Mouse (Mus musculus) megakaryocyte progenitor cell, adult 5-6 weeks (primary cell): ENCODE data around the gene Acacb. TPM values are rescaled to one million over a fixed set of nuclear protein-coding genes. Genes with fewer than 3 reads are reported as not detected.

Experiments
- ATAC-seq: replicated peaks from 2 replicates; pipeline ENCODE4 v1.8.0; 2016; ENCODE audit warnings: mild to moderate bottlenecking, moderate TSS enrichment, inconsistent platforms; ENCODE audit not compliant: poor library complexity
- total RNA-seq, 2 experiments: library from RNA; stranded (forward) in 1 of 2; stranded (reverse) in 1 of 2; fragments of 157-497, 149-512 nt in 1 of 2; fragments of 200-1000 nt in 1 of 2; gene quantifications; 2 replicates each; pipeline versions ENCODE4 v1.2.3 to v1.2.4; 2015 to 2017

Gene Acacb
- total RNA-seq, 2 experiments from 2014 or later: 0.08 to 0.30 TPM

DNA sequence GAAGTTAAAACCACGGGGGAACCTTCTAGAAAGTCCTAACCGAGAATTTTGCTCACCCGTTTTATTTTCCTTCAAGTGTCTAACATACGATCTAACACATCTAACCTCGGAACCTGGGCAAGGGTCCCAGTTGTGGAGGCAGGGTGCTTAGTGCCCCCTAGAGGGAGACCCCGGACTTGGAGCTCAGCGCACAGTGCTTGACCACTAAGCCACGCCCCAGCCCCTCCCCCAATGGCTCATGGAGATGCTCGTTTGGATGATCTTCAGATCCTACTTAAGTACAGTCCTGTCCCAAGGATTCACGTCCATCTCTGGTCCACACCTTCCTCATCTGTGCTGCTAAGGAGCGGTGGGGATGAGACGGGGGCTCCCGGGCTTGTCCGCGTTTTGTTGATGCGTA lies 28.3 kb downstream of the Acacb start:
- no peak for ATAC-seq

DNA sequence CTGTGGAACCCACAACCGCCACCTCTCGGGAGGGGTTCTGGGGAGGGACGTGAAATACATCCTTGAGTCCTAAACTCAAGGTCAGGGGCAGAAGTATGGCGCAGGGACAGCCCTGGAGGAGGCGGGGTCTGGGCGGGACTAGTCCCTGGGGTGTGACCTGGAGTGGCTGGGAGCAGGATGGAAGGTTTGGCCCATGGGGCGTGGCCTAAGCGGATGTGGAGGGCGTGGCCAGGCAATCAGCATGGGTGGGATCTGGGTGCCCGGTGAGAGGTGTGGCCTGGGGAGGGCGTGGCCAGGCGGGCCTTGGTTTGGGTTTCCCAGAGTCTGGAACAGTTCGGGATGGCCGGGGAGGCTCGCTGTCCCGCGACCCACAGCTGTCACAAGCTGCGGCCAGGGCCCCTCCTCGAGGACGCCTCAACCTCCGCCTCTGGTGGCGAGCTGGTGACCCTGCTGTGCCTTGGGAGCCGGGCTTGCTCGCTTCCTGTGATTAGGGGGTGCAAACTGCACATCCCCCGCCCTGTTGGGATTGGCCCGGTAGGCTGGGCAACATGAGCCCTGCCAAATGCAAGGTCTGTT lies 29.3 kb downstream of the Acacb start:
- ATAC-seq: peak; percentile 98

DNA sequence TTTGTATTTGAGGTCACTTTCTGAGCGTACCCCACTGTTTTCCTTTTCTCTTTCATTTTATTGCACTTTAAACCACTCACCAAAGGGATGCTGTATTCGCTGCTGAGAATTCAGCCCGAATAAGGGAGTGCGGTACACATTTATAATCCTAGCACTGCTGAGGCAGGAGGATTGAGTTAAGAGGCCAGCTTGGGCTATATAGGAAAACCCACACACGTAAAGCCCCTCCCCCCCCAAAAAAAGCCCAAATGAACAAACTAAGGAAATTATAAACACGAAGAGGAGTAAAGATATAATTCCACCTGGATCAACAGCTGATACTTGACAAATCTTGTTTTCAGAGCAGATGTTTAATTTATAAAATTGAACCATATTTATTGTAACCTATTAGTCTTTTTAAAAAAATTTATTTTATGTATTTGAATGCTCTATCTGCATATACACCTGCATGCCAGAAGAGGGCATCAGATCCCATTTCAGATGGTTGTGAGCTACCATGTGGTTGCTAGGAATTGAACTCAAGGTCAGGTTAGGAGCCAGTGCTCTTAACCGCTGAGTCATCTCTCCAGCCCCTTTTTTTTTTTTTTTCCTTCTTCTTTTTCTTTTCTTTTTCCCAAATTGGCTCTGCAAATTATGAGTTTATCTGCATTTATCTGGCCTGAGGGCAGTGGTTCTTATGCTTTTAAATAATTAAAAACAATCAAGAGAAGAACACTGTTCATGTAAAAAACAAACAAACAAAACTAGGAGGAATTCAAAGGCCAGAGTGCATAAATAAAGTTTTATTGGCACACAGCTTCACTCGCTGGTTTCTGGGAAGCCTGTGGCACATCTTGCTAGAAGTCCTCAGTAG lies 30.4 kb downstream of the Acacb start:
- no peak for ATAC-seq

DNA sequence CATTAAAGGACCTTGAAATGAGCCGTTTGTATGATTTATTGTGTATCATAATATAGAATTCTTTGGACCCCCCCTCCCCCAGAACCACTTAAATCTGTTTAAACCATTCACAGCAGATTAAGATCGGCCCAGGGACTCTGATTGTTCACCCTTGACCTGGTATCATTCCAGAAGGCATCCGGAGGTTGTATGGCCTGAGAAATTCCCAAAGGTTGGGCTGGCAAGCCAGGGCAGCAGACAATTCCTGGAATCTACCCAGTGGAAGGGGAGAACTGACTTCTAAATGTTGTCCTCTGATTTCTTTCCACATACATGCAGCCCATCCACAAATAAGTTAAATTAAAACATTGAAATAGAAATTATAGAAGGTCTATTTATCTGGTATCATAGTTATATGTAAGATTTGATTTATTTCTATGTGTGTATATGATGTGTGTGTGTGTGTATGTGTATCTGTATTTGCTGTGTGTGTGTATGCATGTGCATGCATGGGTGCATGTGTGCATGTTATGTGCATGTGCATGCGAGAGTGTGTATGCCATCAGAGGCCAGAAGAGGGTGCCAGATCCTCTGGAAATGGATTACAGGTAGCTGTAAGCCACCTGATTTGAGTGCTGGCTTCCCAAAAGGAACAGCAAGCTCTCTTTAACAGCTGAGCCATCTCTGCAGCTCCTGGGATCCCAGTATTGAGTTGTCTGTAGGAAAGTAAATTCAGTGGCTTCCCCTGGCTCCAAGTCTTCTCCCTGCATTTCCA lies 31.8 kb downstream of the Acacb start:
- no peak for ATAC-seq

DNA sequence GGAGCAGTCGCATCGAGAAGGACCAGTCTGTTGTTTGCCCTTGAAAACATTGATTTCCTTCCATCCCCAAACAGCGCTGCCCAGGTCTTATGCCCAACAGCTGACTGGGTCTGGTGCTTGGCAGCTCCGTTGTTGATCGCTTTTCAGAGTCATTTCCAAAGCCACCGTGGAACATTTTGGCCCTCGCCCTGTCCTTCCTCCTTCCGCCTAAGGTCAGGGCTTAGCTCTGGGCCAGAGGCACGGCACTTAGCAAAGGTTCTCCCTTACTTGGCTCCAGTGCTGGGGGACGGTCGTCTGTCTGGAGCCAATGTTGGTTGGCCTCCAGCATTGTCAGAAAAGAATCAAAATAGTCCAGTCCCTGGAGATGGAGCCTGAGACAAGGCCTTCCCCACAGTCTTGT lies 33.2 kb downstream of the Acacb start:
- ATAC-seq: no peak

DNA sequence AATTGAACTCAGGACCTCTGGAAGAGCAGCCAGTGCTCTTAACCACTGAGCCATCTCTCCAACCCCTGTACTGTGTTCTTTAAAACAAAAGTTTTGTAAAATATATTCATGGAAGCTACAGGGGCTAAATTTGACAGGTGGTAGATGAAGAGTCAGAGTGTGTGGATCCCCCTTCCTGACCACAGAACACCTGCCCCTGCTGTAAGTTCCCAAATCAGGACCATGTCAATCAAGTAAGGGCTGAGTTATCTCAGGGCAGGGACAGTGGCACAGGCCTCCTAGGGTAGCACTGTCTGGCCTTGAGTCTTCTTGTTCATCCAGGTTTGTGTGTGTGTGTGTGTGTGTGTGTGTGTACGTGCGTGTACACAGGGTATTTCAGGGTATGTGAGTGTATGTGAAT lies 37.2 kb downstream of the Acacb start:
- ATAC-seq: no peak

DNA sequence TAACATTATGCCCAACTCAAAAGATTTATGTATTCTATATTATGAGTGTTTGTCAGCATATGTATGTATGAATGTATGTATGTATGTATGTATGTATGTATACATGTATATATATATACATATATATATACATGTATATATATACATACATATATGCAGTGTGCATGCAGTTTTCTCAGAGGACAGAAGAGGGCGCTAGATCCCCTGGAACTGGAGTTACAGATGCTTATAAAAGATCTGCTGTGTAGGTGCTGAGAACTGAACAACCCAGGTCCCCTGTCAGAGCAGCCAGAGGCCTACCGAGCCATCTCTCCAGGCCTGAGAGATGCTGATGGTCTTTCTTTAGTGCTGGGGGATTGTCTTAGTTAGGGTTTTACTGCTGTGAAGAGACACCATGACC lies 40.8 kb downstream of the Acacb start:
- ATAC-seq: no peak

DNA sequence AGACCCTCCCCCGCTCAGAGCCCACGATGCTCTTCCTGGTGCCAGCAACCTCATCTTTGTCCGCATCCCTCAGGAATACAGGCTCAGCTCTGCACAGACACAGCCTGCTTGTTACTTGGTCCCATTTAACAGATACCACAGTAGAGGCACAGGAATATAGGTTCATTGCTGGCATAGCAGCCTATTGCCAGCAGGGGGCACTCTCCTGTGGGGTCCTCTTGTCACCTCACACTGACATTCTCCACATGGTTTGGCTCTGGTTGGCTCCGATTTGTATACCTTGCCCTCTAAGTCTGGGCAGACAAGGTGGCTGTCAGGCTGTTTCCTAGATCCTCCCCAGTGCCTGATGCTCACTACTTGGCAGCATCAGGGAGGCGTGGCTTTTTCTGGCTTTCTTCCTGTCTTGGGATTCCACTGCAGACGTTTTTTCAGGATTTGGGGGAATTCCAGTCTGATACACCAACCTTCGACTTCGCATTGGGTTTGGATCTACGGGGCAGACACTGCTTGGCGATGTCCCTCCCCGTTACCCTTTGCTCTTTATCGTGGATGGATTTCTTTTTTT lies 42.6 kb downstream of the Acacb start:
- no peak for ATAC-seq

DNA sequence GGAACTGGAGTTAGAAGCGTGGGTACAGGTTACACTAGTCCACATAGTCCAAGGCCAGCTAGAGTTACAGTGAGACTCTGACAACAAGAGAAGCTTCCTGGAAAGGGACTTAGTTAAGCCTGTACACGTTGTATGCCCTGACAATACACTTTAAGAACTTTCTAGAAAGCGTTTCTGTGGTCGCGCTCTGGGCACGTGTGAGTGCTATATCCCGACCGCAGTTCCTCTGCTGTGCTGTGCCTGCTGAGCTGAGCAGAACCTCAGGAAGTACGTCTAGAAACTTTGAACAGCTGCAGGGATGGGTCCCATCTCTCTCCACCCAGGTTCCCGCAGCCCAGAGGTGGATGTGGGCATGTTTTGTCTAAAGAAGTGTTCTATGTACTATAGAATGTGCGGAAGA lies 47.8 kb downstream of the Acacb start:
- no peak for ATAC-seq

DNA sequence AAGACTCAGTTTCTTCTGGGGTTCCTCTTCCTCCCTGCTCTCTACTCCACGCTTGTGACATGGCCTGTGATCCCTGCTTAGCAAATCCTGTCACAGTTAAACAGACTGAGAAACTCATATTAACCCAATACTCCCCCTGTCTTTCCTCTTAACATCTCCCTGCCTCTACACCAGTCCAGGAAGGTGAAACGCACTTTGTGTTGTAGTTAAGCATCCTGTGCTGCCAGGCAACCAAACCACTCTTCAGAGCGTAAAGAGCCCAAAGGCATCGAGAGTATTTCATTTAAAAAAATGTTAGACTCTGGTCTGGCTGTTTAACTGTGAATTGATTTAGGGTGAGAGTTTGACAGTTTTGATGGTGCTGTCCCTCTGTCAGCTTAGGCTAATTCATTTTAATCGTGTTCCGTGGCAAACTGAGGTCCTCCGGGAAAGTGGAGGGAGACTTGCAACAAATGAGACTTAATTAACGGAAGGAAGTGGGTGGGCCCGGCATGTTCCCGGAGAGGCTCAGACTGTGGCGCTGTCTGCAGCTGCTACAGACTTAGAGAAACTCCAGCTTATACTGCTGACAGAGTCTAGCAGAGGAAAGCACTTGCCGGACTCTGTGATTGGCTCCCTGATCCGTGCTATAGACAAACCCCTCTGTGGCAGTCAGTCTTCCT lies 52.9 kb downstream of the Acacb start:
- ATAC-seq: peak; percentile 63

DNA sequence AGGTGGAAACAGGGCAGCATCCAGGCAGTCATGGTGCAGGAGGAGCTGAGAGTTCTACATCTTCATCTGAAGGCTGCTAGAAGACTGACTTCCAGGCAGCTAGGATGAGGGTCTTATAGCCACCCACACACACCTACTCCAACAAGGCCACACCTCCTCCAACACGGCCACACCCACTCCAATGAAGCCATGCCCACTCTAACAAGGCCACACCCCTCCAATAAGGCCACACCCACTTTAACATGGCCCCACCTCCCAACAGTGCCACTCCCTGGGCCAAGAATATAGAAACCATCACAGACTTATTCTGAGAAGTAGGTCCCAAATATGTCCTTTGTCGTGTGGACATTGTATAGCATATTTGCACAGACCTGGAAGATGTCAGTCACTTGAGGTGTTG lies 59.8 kb downstream of the Acacb start:
- no peak for ATAC-seq

DNA sequence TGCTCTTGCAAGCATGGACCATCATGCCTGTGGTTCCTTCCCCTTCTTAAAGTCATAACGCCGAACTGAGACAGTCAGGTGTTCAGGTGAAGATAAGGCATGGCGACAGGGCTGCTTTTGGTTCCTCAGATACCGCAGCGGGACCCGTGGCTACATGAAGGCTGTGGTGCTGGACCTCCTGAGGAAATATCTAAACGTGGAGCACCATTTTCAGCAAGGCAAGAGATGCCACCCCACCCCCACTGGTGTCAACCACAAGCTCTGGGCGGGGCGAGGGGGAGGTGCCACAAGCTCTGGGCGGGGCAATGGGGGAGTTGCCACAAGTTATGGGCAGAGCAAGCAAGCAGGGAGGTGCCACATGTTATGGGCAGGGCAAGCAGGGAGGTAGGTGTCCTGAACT lies 66.8 kb downstream of the Acacb start:
- peak; percentile 94 for ATAC-seq

DNA sequence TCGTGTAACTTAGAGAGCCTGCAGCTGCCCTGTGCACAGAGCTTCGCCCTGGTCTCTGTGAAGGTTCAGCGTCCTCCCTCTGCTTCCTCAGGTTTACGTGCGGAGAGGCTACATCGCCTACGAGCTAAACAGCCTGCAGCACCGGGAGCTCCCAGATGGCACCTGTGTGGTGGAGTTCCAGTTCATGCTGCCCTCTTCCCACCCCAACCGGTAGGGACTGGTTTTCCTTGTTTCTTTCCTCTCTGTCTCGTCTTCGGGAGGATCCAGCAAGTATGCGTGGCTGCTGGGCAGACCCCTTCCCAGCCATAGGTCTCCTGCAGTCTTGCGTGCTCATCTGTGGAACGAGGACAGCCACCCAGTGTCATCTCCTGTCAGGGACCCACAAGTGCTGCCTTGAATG lies 72.4 kb downstream of the Acacb start:
- no peak for ATAC-seq

DNA sequence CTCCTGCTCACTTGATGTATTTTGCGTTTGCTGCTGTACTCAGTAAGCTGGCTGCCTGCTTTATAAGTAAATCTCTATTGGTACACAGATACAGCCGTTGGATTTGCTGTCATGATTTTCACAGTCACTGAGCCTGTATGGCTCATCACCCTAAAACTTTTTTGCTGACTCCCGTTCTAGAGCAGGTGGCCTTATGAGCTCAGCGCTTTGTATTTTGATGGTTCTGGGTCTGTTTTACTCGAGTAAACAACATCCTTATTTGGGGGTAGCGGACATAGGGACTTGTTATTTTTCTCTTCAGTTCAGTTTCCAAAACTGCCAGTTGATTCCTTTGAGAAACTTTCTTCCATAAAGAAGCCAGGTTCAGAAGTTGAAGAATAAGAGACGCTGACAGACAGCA lies 79.7 kb downstream of the Acacb start:
- no peak for ATAC-seq

DNA sequence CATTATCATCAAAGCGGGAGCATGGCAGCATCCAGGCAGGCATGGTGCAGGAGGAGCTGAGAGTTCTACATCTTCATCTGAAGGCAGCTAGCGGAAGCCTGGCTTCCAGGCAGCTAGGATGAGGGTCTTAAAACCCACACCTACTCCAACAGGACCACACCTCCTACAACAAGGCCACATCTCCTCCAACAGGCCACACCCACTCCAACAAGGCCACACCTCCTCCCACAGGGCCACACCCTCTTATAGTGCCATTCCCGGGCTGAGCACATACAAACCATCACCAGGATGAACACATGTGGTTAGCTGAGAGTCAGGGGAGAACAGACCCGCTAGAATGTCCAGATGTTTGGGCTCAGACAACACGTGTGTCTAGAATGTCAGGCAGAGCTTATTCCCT lies 82.6 kb downstream of the Acacb start:
- no peak for ATAC-seq

DNA sequence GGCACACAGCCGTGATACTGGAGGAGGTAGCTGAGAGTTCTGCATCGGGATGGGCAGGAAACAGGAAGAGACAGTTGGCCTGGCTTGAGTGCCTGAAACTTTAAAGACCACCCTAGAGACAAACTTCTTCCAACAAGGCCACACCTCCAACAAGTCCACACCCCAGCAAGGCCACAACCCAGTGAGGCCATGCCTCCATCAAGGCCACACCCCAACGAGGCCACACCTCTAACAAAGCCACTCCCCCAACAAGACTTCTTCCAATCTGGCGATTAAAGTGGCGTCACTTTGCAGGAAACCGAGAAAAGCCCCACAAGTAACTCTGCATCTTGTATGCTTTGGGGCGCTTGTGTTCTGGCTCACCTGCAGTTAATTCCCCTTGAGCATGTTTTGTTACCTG lies 92.6 kb downstream of the Acacb start:
- ATAC-seq: peak; percentile 70

DNA sequence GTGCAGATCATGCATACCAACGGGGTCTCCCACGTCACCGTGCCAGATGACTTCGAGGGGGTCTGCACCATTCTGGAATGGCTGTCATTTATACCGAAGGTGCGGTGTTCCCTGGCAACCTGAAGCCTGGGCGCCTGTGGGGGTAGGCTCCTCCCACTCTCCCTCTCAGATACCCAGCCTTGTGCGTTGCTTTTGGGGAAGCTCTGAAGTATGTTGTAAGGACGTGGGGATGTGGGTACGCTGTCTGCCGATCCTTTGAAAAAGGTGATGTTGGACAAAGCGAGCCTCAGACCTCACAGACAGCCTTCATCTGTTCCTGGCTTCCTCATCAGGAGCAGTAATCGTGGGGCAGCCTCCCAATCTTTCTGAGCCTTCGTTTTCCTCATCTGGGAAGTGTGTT lies 93.4 kb downstream of the Acacb start:
- peak; percentile 77 for ATAC-seq

DNA sequence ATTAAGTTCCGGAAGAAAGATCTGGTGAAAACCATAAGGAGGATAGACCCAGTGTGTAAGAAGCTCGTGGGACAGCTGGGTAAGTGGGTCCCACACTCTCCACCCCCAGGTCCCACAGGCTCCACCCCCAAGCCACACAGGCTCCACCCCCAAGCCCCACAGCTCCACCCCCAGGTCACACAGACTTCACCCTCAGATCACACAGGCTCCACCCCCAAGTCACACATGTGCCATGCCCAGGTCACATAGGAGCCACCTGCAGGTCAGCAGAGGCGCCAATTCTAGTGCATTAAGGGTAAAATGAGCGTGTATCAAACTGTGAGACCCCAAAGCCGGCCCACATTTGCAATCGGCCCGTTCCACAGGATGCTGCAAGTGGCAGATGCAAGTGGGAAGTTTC lies 100.1 kb downstream of the Acacb start:
- ATAC-seq: peak; percentile 58

DNA sequence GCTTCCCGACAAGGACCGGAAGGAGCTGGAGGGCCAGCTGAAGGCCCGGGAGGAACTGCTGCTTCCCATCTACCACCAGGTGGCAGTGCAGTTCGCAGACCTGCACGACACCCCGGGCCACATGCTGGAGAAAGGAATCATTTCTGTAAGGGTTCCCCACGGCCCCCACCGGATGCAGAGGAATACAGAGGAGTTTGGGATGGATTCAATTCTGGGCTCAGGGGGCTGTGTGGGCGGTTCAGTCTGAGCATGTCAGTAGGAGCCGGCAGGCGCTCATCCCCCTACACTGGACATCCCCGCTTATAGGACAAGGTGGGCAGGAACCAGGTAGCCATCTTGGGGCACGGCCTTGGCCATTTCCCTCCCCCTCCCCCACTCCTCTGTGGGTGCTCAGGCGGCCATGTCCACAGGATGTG lies 101.8 kb downstream of the Acacb start:
- peak; percentile 89 for ATAC-seq

DNA sequence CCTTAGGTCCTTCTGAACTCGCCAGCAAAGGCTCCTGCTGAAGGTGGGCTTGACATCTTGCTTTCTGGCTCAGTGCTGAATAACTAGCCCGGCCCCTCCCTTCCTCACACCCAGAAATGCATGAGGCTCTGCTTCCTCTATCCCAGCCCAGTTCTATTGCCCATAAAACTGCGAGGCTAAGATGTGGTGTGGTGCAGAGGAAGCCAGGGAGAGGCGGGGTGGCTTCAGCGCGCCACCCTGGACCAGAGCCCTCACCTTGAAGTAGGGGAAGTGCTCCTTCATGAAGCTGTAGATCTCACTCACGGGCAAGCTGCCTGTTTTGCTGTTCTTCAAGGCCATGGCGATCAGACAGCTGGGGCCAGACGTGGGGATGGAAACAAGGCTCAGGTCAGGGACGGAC lies 113.2 kb downstream of the Acacb start:
- ATAC-seq: 0 out of 2 replicates have a peak, but pooled peaks have one; percentile 37

DNA sequence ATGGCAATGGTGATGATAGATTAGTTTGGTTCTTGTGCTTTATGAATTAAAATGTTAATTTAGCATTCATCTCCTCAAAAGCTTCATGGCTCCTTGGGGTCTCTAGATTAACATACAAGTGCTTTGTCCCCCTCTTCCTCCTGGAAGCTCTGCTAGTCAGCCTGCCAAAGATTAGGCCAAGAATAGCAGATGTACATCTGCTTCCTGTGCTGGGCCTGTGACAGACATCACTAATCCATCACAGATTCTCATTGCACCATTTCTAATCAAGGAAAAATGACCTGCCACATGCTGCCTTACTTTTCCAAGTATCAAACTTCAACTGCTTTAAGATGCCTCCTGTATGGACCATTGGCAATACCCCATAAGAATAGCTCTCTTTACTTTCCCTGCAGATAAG lies 115.2 kb downstream of the Acacb start:
- ATAC-seq: no peak
